Mouse (Mus musculus): Measurements from ENCODE around the gene Otud7a. TPM values are rescaled to one million over a fixed set of nuclear protein-coding genes. Genes with fewer than 3 reads are reported as not detected.
A peak's percentile ranks its signal among the peaks of the same experiment; 100 is the strongest.
"Not testable (repeated sequence)": the region's sequence is repeated elsewhere in the genome, so short reads cannot be mapped to it uniquely, and the experiment has no call there.

Gene Otud7a
- total and polyA plus RNA-seq, 2 experiments from 2014 or later, result 3.2 to 22.5 TPM

- no peak overlapping the region for H3K4me3 ChIP-seq (ENCODE audit: low read length)
Measured at GRCm38 (mm10) chr7:63647136-63647535, 202.6 kb downstream of the Otud7a start.

DNA sequence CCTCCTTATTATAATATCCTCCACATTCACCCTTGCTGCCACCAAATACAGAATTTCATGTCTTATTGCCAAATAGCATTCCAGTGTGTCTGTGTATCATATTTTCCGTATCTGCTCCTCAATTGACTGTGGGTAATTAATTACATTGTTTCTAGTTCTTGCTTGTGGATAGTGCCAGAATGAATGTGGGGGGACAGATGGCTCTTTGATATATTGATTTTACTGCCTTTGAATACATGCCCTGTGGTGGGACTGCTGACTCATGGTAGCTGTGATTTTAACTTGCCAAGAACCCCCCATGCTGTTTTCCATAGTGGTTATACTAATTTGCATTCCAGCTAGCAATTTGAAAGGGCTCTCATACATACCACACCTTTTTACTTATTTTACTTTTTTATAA lies 215.7 kb downstream of the Otud7a start:
- ATAC-seq (no peak), DNase-seq (ENCODE audit: low spot score) (no peak)
- 62% methylated on average over 1 of the region's 1 CpGs for WGBS
- Histone ChIP-seq H3K27ac (no peak overlapping the region), H3K4me3 (ENCODE audit: low read length) (no peak overlapping the region), H3K4me1 (ENCODE audit: insufficient read depth, low read length) (no peaks in the 10 kb centered on the region), H3K9ac (replicated peaks; ENCODE audit: low read length) (no peak overlapping the region), H3K4me2 (ENCODE audit: low read depth, low read length) (no peak overlapping the region), H3K9me3 (ENCODE audit: low read length) (peaks cover 5% of the 10 kb centered on the region; the same call in 1 of the 2 replicates), H3K36me3 (ENCODE audit: insufficient read depth, low read length) (no peaks in the 10 kb centered on the region), H3K27me3 (ENCODE audit: insufficient read depth, low read length) (no peaks in the 10 kb centered on the region)
- TF ChIP-seq CTCF (IDR thresholded peaks at IDR 0.05; ENCODE audit: low read depth), result no peak

More at GRCm38 (mm10) chr7:63647136-63647535, 202.6 kb downstream of the Otud7a start:
- Histone ChIP-seq H3K27ac (no peak overlapping the region), H3K9ac (replicated peaks; ENCODE audit: low read length) (no peak overlapping the region), H3K27me3 (ENCODE audit: insufficient read depth, low read length) (no peaks in the 10 kb centered on the region), H3K9me3 (ENCODE audit: low read length) (no peaks in the 10 kb centered on the region), H3K36me3 (ENCODE audit: insufficient read depth, low read length) (no peaks in the 10 kb centered on the region; the same call in 1 of the 2 replicates), H3K4me1 (ENCODE audit: insufficient read depth, low read length) (no peaks in the 10 kb centered on the region), H3K4me2 (ENCODE audit: low read depth, low read length) (no peak overlapping the region)
- ATAC-seq (no peak), DNase-seq (ENCODE audit: low spot score) (no peak)
- no peak for TF ChIP-seq CTCF (IDR thresholded peaks at IDR 0.05; ENCODE audit: low read depth)
- 75% methylated on average over 1 of the region's 1 CpGs for WGBS

DNA sequence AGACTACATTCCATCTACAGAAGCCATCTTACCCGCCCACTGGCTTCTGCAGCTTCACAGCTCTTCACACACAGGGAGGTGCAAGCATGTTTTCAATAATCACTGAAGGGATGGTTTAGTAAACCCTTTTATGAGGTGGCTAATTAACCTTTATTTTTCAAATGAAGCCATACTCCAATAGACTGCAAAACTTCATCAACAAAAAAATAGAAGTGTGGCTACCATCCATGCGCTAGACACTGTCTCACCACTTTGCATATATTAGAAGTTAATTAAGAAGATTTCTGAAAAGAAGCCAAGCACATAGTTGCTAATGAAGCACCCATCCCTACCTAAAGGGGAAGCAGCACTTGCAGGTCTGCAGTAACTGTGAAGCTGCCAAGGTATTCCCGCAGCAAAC lies 218.2 kb downstream of the Otud7a start:
- H3K27me3 ChIP-seq (ENCODE audit: insufficient read depth, low read length), result no peaks in the 10 kb centered on the region
- H3K36me3 ChIP-seq (ENCODE audit: insufficient read depth, low read length), result no peaks in the 10 kb centered on the region
- ATAC-seq (no peak), DNase-seq (ENCODE audit: low spot score) (no peak)
- H3K4me2 ChIP-seq (ENCODE audit: low read depth, low read length), result no peak overlapping the region
- 0 out of 2 replicates have a peak, but pooled peaks cover 2% of the 10 kb centered on the region for H3K9me3 ChIP-seq (ENCODE audit: low read length)
- no peak overlapping the region for H3K27ac ChIP-seq
- no peaks in the 10 kb centered on the region for H3K4me1 ChIP-seq (ENCODE audit: insufficient read depth, low read length)
- WGBS, result 81% methylated on average over 3 of the region's 3 CpGs
- H3K4me3 ChIP-seq (ENCODE audit: low read length), result no peak overlapping the region
- TF ChIP-seq CTCF (IDR thresholded peaks at IDR 0.05; ENCODE audit: low read depth), result no peak
- H3K9ac ChIP-seq (replicated peaks; ENCODE audit: low read length), result no peak overlapping the region

GRCm38 (mm10) chr7:63665496-63665895 lies 220.9 kb downstream of the Otud7a start:
- Histone ChIP-seq H3K36me3 (ENCODE audit: insufficient read depth, low read length) (no peaks in the 10 kb centered on the region), H3K4me2 (ENCODE audit: low read depth, low read length) (no peak overlapping the region), H3K4me3 (ENCODE audit: low read length) (no peak overlapping the region), H3K4me1 (ENCODE audit: insufficient read depth, low read length) (peaks cover 8% of the 10 kb centered on the region; the same call in 1 of the 2 replicates), H3K27me3 (ENCODE audit: insufficient read depth, low read length) (no peaks in the 10 kb centered on the region), H3K9me3 (ENCODE audit: low read length) (no peaks in the 10 kb centered on the region), H3K27ac (no peak overlapping the region), H3K9ac (replicated peaks; ENCODE audit: low read length) (no peak overlapping the region)
- no peak for TF ChIP-seq CTCF (IDR thresholded peaks at IDR 0.05; ENCODE audit: low read depth)
- 70% methylated on average over 3 of the region's 3 CpGs for WGBS
- ATAC-seq (no peak), DNase-seq (ENCODE audit: low spot score) (no peak)

DNA sequence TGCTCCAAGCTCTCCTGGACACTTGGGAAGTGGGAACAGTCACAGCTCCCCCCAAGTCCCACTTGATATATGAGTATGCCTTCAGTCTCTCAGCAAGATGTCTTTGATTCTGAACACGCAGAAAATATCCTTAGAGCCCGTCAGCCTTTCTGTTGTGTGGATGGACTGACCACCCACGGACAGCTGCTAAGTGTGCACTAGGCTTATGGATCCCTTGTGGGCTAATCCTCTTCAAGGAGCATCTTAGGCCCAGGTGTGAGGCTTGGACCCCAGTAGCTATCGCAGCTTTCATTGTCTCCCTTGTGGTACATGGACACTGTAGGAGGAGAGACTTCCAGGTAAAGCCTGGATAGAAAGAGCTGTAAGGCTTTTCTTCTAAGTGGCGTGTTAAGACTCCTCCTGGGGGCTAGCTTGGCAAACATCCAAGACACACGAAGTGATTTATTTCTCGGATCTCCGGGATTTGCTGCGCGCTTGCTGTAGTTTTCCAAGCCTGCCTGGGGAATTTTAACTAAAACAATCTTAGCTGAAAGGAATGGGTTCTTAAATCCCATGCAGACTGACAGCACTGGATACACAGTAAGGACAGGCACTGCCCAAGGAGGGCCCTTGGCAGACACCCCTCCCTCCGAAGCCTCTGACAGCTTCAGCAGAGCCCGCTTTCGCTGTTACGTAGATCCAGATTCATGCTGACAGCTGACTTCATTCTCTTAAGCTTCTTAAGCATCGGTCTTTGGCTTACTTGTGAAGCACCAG lies 223.6 kb downstream of the Otud7a start:
- WGBS, result 18% methylated on average over 15 of the region's 15 CpGs
- Histone ChIP-seq H3K27ac (peak overlapping the region; percentile 67), H3K9ac (replicated peaks; ENCODE audit: low read length) (peak overlapping the region; percentile 33; the same call in 1 of the 2 replicates), H3K27me3 (ENCODE audit: insufficient read depth, low read length) (no peaks in the 10 kb centered on the region), H3K4me2 (ENCODE audit: low read depth, low read length) (peak overlapping the region; percentile 31), H3K4me1 (ENCODE audit: insufficient read depth, low read length) (peaks cover 8% of the 10 kb centered on the region; the same call in 1 of the 2 replicates), H3K36me3 (ENCODE audit: insufficient read depth, low read length) (no peaks in the 10 kb centered on the region), H3K4me3 (ENCODE audit: low read length) (no peak overlapping the region), H3K9me3 (ENCODE audit: low read length) (no peaks in the 10 kb centered on the region)
- TF ChIP-seq CTCF (IDR thresholded peaks at IDR 0.05; ENCODE audit: low read depth), result no peak
- DNase-seq (ENCODE audit: low spot score) (peak; percentile 79), ATAC-seq (peak; percentile 57)

DNA sequence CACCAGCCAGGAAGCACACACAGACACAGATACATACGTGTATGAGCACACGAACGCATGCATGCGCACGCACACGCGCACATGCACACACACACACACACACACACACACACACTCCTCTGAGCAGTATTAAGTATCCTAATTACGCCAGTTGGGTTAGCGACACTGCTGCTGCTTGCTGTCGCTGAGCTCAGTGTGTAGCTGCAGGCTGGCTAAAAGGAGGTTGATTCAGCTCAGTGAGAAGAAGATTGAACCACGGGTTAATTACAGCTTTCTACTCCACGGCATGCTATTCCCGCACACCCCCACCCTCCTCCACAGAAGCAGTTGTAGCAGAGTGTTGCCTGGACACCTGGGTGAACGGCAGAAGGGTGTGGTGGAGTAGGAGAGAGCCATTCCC lies 224.4 kb downstream of the Otud7a start:
- H3K4me2 ChIP-seq (ENCODE audit: low read depth, low read length), result 0 out of 2 replicates have a peak overlapping the region, but pooled peaks have one; percentile 31
- no peaks in the 10 kb centered on the region for H3K27me3 ChIP-seq (ENCODE audit: insufficient read depth, low read length)
- 0 out of 2 replicates have a peak overlapping the region, but pooled peaks have one; percentile 33 for H3K9ac ChIP-seq (replicated peaks; ENCODE audit: low read length)
- peak; percentile 69 for ATAC-seq
- peak; percentile 56 for DNase-seq (ENCODE audit: low spot score)
- no peaks in the 10 kb centered on the region for H3K9me3 ChIP-seq (ENCODE audit: low read length)
- peak overlapping the region; percentile 67 for H3K27ac ChIP-seq
- H3K4me1 ChIP-seq (ENCODE audit: insufficient read depth, low read length), result peaks cover 8% of the 10 kb centered on the region; the same call in 1 of the 2 replicates
- H3K4me3 ChIP-seq (ENCODE audit: low read length), result no peak overlapping the region
- no peak for TF ChIP-seq CTCF (IDR thresholded peaks at IDR 0.05; ENCODE audit: low read depth)
- WGBS, result 54% methylated on average over 14 of the region's 14 CpGs
- no peaks in the 10 kb centered on the region for H3K36me3 ChIP-seq (ENCODE audit: insufficient read depth, low read length)

GRCm38 (mm10) chr7:63670911-63671310 lies 226.4 kb downstream of the Otud7a start:
- H3K9me3 ChIP-seq (ENCODE audit: low read length); H3K9ac ChIP-seq (replicated peaks; ENCODE audit: low read length); H3K36me3 ChIP-seq (ENCODE audit: insufficient read depth, low read length); H3K4me3 ChIP-seq (ENCODE audit: low read length); ATAC-seq; H3K4me2 ChIP-seq (ENCODE audit: low read depth, low read length); DNase-seq (ENCODE audit: low spot score); H3K27me3 ChIP-seq (ENCODE audit: insufficient read depth, low read length); H3K4me1 ChIP-seq (ENCODE audit: insufficient read depth, low read length); H3K27ac ChIP-seq: not testable (repeated sequence)
- 92% methylated on average over 1 of the region's 1 CpGs for WGBS

Data from hindbrain, postnatal 0 days (tissue).